Mouse (Mus musculus) c-Kit-positive CD71-positive TER-119-negative erythroid progenitor cells, embryonic 14.5 days (primary cell): ENCODE data around the gene Olfr311.

Source experiments
- DNase-seq: peaks from one replicate; pipeline ENCODE4 v3.0.0-alpha.2; 2013; ENCODE audit warnings: low read depth

Gene Olfr311

GRCm38 (mm10) chr11:58870961-58871360 lies 31.9 kb downstream of the Olfr311 start:
- no peak for DNase-seq

- no peak for DNase-seq
Observed at GRCm38 (mm10) chr11:58883756-58884155, 44.7 kb downstream of the Olfr311 start.

- DNase-seq: no peak
Observed at GRCm38 (mm10) chr11:58890511-58890910, 51.5 kb downstream of the Olfr311 start.
